ENCODE assay signal across 23 mouse cellular contexts in the genomic region with DNA sequence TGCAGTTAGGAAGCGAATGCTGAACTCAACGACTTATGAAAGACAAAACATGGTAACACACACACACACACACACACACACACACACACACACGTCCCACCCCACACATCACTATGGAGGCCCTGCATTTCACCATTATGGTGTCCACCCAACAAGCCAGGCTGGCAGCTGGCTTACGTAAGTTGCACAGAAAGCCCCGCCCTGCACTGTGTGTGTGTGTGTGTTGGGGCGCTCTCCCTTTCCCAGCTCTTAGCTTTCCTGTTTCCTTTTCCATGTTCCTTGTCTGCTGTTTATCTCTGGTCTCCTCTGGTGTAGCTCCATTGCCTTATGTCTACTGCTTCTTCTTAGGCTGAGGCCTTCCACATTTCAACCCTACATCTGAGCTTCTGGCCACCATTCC.
"Had no signal": no experiment of that assay in that cellular context is flagged by ENCODE, and none has a peak within 500 bp of the region (broad histone marks: within the 10 kb centered on the region; RNA-seq: fewer than 3 reads in every experiment).

No protein-coding gene starts in this region.

- H3K9ac ChIP-seq: limb, embryonic 12.5 days; limb, embryonic 15.5 days; liver, embryonic 14.5 days; liver, postnatal 0 days; midbrain, embryonic 12.5 days; midbrain, embryonic 15.5 days; neural tube, embryonic 13.5 days; stomach, embryonic 15.5 days had no signal

- ATAC-seq: intestine, embryonic 16.5 days; liver, postnatal 0 days; midbrain, embryonic 15.5 days had no signal

- H3K36me3 ChIP-seq: limb, embryonic 12.5 days; midbrain, embryonic 12.5 days; midbrain, embryonic 15.5 days; stomach, embryonic 15.5 days had no signal

- H3K27ac ChIP-seq: limb, embryonic 12.5 days; limb, embryonic 15.5 days; liver, embryonic 14.5 days; macrophage; midbrain, embryonic 15.5 days; neural tube, embryonic 13.5 days; stomach, embryonic 15.5 days had no signal

- H3K9me3 ChIP-seq: limb, embryonic 12.5 days; limb, embryonic 15.5 days; midbrain, embryonic 12.5 days; midbrain, embryonic 15.5 days; neural tube, embryonic 13.5 days; stomach, embryonic 15.5 days had no signal

- DNase-seq: kidney, adult 18-20 months; kidney, adult 9 months; kidney, postnatal 14 days; kidney, postnatal 4 days; left cerebral cortex, postnatal 4 days; liver, postnatal 0 days; retina, postnatal 1 day; right cerebral cortex, postnatal 25 days; spleen, adult 18-20 months; thymus, adult 2 months; thymus, postnatal 14 days; thymus, postnatal 4 days had no signal

- H3K27me3 ChIP-seq: limb, embryonic 15.5 days; midbrain, embryonic 15.5 days; stomach, embryonic 15.5 days had no signal

- H3K4me3 ChIP-seq: limb, embryonic 12.5 days; limb, embryonic 15.5 days; midbrain, embryonic 12.5 days; midbrain, embryonic 15.5 days; myocyte; neural tube, embryonic 13.5 days; stomach, embryonic 15.5 days had no signal

- H3K4me2 ChIP-seq: limb, embryonic 12.5 days; limb, embryonic 15.5 days; liver, embryonic 11.5 days; midbrain, embryonic 12.5 days; midbrain, embryonic 15.5 days; neural tube, embryonic 13.5 days; stomach, embryonic 15.5 days had no signal
